Mouse (Mus musculus) hematopoietic stem cell, adult 5-6 weeks (primary cell): Measurements from ENCODE around the gene Rpe65. TPM values are rescaled to one million over a fixed set of nuclear protein-coding genes. Genes with fewer than 3 reads are reported as not detected.

ENCODE experiments used
- ATAC-seq, 2 experiments: fragments of 125-278 bp in 1 of 2; replicated peaks in 1 of 2; 2 replicates each; pipeline ENCODE4 v1.8.0; 2016 to 2017; ENCODE audit warnings: inconsistent platforms in 2 of 2, mild to moderate bottlenecking in 2 of 2, moderate number of reproducible peaks in 2 of 2, low read depth in 1 of 2, moderate TSS enrichment in 1 of 2; ENCODE audit not compliant: low FRiP score in 2 of 2, poor library complexity in 2 of 2, severe bottlenecking in 2 of 2, insufficient read depth in 1 of 2, low TSS enrichment in 1 of 2
- total RNA-seq: library from RNA; stranded (forward); fragments of 172-1452, 232-1000 nt; gene quantifications from 2 replicates; pipeline ENCODE4 v1.2.3, GENCODE M21; 2017

Gene Rpe65
- not detected in 2 replicates for total RNA-seq

DNA sequence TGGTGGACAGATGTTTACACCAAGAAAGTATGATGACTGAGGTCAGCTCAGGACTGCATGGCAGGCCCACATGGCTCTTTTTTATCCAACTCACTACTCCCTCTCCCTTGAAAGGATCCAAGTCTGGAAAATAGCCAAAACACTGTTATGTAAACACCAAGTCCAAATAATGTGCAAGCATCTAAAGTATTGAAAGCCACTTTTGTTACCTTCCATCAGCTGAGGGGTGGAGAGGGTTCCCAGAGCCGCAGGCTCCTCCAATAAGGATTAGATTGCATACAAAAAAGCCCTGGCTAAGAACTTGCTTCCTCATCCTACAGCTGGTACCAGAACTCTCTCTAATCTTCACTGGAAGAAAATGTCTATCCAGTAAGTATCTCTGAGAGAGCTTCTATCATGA is at the start of gene Rpe65:
Gene Rpe65 (plus strand): TSS at position 301 of the 400 bp plus-strand sequence.
- no peak for ATAC-seq

DNA sequence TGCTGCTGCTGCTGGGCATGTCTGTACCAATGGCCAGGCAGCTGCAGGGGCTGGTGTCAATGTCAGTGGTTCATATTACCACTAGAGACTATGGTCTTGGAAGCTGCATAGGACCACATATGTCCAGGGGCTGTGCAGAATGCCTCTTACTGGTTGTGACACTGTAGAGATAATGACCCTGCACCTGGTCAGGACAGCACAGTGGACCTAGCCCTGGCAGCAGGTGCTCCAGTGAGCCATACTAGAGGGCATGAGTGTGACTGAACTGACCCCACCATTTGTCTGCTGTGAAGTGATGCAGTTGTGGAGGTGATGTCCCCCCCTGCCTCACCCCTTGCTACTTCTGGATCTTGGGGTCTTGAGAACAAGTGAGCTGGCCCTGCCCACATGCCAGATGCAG is 48.8 kb upstream of the Rpe65 start:
- ATAC-seq, result no peak

DNA sequence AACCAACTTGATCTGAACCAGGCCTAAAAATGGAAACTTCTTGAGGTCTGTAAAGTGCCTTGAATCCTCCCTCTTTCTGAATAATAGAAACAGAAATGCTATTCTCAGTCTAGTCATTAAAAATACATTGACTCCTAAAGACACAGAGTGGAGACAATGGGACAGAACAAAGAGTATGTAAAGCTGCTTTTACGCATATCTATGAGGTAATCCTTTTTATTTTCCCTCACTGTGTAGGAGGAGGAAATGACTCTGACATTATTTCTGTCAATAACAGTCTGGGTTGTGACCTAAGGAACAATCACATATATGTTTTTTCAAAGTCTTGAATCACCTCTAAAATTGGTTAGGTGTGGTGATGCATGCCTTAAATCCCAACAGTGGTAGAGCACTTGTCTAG is 16.0 kb downstream of the Rpe65 start:
- ATAC-seq, result no peak

DNA sequence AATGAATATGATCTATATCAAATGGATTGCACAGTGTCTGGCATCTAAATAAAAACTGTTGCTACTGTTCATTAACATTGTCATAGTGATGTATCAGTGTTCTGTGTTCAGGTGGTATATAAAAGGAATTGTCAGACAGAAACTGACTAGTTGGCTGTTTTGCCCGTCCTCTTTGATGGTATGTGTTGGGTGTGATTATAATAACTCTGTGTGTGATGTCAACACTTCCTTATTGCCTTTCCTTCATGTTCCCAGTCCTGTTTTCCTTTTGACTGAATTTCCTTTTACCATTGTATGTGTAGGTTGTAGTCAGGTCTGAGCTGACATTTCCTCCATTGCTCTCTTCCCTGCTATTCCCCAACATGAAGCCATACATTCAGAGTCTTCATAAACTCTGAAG is 22.1 kb downstream of the Rpe65 start:
- no peak for ATAC-seq

DNA sequence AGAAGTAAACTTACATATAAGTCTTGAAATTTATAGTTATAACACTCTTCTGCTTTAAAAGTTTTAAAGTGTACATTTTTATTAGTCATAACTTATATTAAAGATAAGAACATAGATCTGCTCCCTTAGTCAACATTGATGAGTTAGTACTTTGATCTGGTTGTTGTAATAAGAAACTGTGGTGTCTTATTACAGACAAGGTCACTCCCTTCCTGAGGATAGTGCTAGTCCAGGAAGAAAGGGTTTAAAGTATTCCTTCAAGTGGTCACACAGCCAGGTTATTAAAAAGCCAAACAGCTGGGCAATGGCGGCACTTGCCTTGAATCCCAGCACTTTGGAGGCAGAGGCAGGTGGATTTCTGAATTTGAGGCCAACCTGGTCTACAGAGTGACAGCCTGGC is 25.0 kb downstream of the Rpe65 start:
- no peak for ATAC-seq

DNA sequence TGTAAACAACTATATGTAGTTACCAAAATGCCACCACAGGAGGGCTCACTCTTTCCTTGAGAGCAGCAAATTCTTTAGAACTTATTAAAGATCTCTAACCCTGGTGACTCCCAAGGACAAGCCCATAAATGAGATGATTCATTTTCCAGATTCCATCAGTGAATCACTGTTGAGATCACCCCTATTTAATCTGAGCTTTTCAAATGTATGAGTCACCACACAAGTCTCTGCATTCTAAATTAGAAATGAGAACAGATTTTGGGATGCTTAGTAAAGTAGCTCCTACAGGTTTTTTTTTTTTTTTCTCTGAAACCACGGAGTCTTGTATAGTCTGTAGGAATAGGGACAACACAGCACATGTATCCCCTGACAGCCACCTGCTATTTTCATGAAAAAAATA is 61.8 kb downstream of the Rpe65 start:
- ATAC-seq, result no peak

DNA sequence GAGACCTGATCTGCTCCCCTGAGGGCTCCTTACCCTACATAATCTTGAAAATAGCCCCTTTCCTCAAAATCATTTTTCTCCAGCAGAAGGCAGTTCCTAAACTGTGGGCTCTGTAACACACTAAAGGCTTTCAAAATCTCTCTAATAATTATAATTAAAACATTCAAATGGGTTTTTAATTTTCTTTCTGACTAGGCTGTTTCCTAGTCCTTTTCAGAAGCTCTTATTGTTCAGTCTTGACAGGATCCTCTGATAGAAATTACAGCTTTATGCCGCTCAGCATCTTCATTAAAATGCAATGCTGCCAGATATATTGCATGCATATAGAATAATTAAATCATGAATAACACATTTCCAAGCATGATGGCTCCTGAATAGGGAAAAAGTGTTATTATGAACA is 64.4 kb downstream of the Rpe65 start:
- no peak for ATAC-seq

Other genes with a start within 250 kb of the Rpe65 start
- gene Depdc1a, start 103.7 kb upstream of the Rpe65 start, total RNA-seq, result 17.4 and 23.9 TPM in 2 replicates
- 54.5 and 58.1 TPM in 2 replicates for gene Wls, start 240.5 kb downstream of the Rpe65 start, total RNA-seq